12 mouse cellular contexts compared by ENCODE assay signal in the genomic region with DNA sequence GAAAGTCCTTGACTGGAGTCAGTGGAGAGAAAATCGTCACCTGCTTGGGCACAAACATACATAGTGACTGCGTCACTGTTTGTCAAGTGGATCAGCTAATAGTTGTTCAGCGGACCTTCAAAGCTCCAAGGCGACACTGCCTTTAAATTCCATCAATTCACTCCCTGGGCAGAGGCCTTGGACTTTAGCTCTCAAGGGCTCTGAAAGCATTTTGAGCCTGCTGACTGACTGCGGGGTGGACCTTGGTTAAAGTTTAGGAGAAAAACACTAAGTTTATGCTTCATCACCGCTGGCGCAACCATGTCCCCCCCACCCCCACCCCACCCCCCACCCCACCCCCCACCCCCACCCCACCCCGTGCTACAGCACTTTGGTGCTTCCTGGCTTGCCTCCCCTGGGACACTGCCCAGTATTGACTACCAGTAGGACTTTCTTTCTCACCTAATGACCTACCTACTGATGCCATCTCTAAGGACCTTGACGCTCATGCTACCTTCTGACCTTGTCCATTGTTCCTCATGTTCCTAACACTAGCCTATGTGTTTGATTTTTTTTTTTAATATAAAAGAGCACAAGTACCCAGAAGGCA.
DNase-seq lines count a peak whose midpoint lies in the region; ATAC-seq and TF ChIP-seq lines count a peak whose summit lies in the region.
"Had no signal": no experiment of that assay in that cellular context is flagged by ENCODE, and none has a peak within 500 bp of the region (broad histone marks: within the 10 kb centered on the region; RNA-seq: fewer than 3 reads in every experiment).

No protein-coding gene starts in this region.

- no peak overlapping the region for H3K4me3 ChIP-seq in kidney, embryonic 14.5 days (ENCODE audit: low read length)
- H3K4me3 ChIP-seq in kidney, postnatal 0 days (replicated peaks; ENCODE audit: low read depth, low read length) = no peak overlapping the region
- no peak overlapping the region for H3K4me3 ChIP-seq in liver, embryonic 16.5 days (ENCODE audit: low read depth, low read length)
- H3K4me3 ChIP-seq in stomach, embryonic 16.5 days (replicated peaks; ENCODE audit: low read length) = no peak overlapping the region
- H3K4me3 ChIP-seq: erythroblast, embryonic 14.5 days; hindbrain, embryonic 10.5 days; limb, embryonic 15.5 days had no signal

- H3K4me1 ChIP-seq in kidney, embryonic 14.5 days (ENCODE audit: control insufficient read depth, insufficient read depth, low read length) = no peaks in the 10 kb centered on the region
- no peaks in the 10 kb centered on the region for H3K4me1 ChIP-seq in kidney, postnatal 0 days (replicated peaks; ENCODE audit: insufficient read depth, low read length)
- no peaks in the 10 kb centered on the region for H3K4me1 ChIP-seq in liver, embryonic 16.5 days (ENCODE audit: control insufficient read depth, low read depth, low read length)
- H3K4me1 ChIP-seq in stomach, embryonic 16.5 days (ENCODE audit: control insufficient read depth, insufficient read depth, low read length) = no peaks in the 10 kb centered on the region
- H3K4me1 ChIP-seq: hindbrain, embryonic 10.5 days; limb, embryonic 15.5 days had no signal

- no peaks in the 10 kb centered on the region for H3K9me3 ChIP-seq in kidney, embryonic 14.5 days (ENCODE audit: control insufficient read depth, low read length)
- H3K9me3 ChIP-seq in kidney, postnatal 0 days (replicated peaks; ENCODE audit: low read length) = no peaks in the 10 kb centered on the region
- no peaks in the 10 kb centered on the region for H3K9me3 ChIP-seq in liver, embryonic 16.5 days (replicated peaks; ENCODE audit: control insufficient read depth, low read length)
- no peaks in the 10 kb centered on the region for H3K9me3 ChIP-seq in stomach, embryonic 16.5 days (replicated peaks; ENCODE audit: control insufficient read depth, low read length)
- H3K9me3 ChIP-seq: hindbrain, embryonic 10.5 days; limb, embryonic 15.5 days had no signal

- 69% methylated on average over 9 of the region's 9 CpGs for WGBS in kidney, embryonic 14.5 days
- 69% methylated on average over 9 of the region's 9 CpGs for WGBS in kidney, postnatal 0 days
- 53% methylated on average over 9 of the region's 9 CpGs for WGBS in liver, embryonic 16.5 days (ENCODE audit: insufficient replicate concordance)
- 59% methylated on average over 9 of the region's 9 CpGs for WGBS in stomach, embryonic 16.5 days

- H3K36me3 ChIP-seq in kidney, embryonic 14.5 days (ENCODE audit: control insufficient read depth, insufficient read depth, low read length) = no peaks in the 10 kb centered on the region
- no peaks in the 10 kb centered on the region for H3K36me3 ChIP-seq in kidney, postnatal 0 days (ENCODE audit: insufficient read depth, low read length)
- no peaks in the 10 kb centered on the region for H3K36me3 ChIP-seq in liver, embryonic 16.5 days (ENCODE audit: control insufficient read depth, insufficient read depth)
- no peaks in the 10 kb centered on the region for H3K36me3 ChIP-seq in stomach, embryonic 16.5 days (ENCODE audit: control insufficient read depth, insufficient read depth, low read length)
- H3K36me3 ChIP-seq: hindbrain, embryonic 10.5 days; limb, embryonic 15.5 days had no signal

- no peak overlapping the region for H3K4me2 ChIP-seq in kidney, embryonic 14.5 days (replicated peaks; ENCODE audit: low read depth, low read length)
- no peak overlapping the region for H3K4me2 ChIP-seq in kidney, postnatal 0 days (ENCODE audit: low read length)
- no peak overlapping the region for H3K4me2 ChIP-seq in liver, embryonic 16.5 days (ENCODE audit: low read depth, low read length)
- no peak overlapping the region for H3K4me2 ChIP-seq in stomach, embryonic 16.5 days (ENCODE audit: low read depth, low read length)
- H3K4me2 ChIP-seq: heart, embryonic 11.5 days; limb, embryonic 15.5 days had no signal

- no peak overlapping the region for H3K9ac ChIP-seq in kidney, embryonic 14.5 days (ENCODE audit: low read depth, low read length)
- no peak overlapping the region for H3K9ac ChIP-seq in kidney, postnatal 0 days (ENCODE audit: low read depth, low read length)
- no peak overlapping the region for H3K9ac ChIP-seq in liver, embryonic 16.5 days (ENCODE audit: low read depth, low read length)
- no peak overlapping the region for H3K9ac ChIP-seq in stomach, embryonic 16.5 days (ENCODE audit: low read length)
- H3K9ac ChIP-seq: limb, embryonic 15.5 days had no signal

- H3K27ac ChIP-seq in kidney, embryonic 14.5 days (ENCODE audit: low read depth, low read length) = no peak overlapping the region
- H3K27ac ChIP-seq in kidney, postnatal 0 days = no peak overlapping the region; the same call in 1 of the 2 replicates
- H3K27ac ChIP-seq in liver, embryonic 16.5 days (ENCODE audit: low read length) = peak overlapping the region; percentile 48
- no peak overlapping the region for H3K27ac ChIP-seq in stomach, embryonic 16.5 days (ENCODE audit: low read length)
- H3K27ac ChIP-seq: hindbrain, embryonic 10.5 days; limb, embryonic 15.5 days had no signal

- no peak for ATAC-seq in kidney, embryonic 14.5 days (ENCODE audit: low FRiP score, low TSS enrichment)
- ATAC-seq in kidney, postnatal 0 days (replicated peaks; ENCODE audit: low FRiP score, low read depth) = no peak; the same call in 1 of the 2 replicates
- ATAC-seq in liver, embryonic 16.5 days (ENCODE audit: low read depth) = peak; percentile 78
- ATAC-seq in stomach, embryonic 16.5 days (ENCODE audit: insufficient read depth, low FRiP score) = peak; percentile 86

- no peaks in the 10 kb centered on the region for H3K27me3 ChIP-seq in kidney, embryonic 14.5 days (ENCODE audit: control insufficient read depth, insufficient read depth, low read length)
- no peaks in the 10 kb centered on the region for H3K27me3 ChIP-seq in kidney, postnatal 0 days (ENCODE audit: insufficient read depth, low read length)
- no peaks in the 10 kb centered on the region for H3K27me3 ChIP-seq in liver, embryonic 16.5 days (ENCODE audit: control insufficient read depth, insufficient read depth, low read depth, low read length)
- H3K27me3 ChIP-seq in stomach, embryonic 16.5 days (ENCODE audit: control insufficient read depth, insufficient read depth, low read length) = no peaks in the 10 kb centered on the region
- H3K27me3 ChIP-seq: limb, embryonic 15.5 days had no signal

- DNase-seq in kidney, adult 11 months = peak; percentile 65
- DNase-seq in kidney, postnatal 0 days (ENCODE audit: low spot score) = peak; percentile 24
- no peak for DNase-seq in spleen, postnatal 10 days (ENCODE audit: low spot score in 2 of 2)
- DNase-seq in B cell, adult 2 months = no peak
- no peak for DNase-seq in cerebellum, postnatal 14 days

- no peak for TF ChIP-seq CTCF in kidney, postnatal 0 days (IDR thresholded peaks at IDR 0.05; ENCODE audit: low read depth)

Comparison
In these comparisons a context has a peak if more than half of its experiments do, and no peak if none do; other contexts are left out.
1. DNase-seq: peak in kidney, adult 11 months (single experiment) and kidney, postnatal 0 days (single experiment); none in spleen, postnatal 10 days (0 of 2), B cell, adult 2 months (0 of 2) and cerebellum, postnatal 14 days (0 of 2).
2. ATAC-seq: peak in liver, embryonic 16.5 days (single experiment) and stomach, embryonic 16.5 days (single experiment); none in kidney, embryonic 14.5 days (single experiment) and kidney, postnatal 0 days (single experiment).